Mouse (Mus musculus) heart, adult 8-10 months (tissue): ENCODE results near the gene Pnlip. TPM values are rescaled to one million over a fixed set of nuclear protein-coding genes. Genes with fewer than 3 reads are reported as not detected.
A peak's percentile ranks its signal among the peaks of the same experiment; 100 is the strongest.

ENCODE experiments used
- DNase-seq: peaks from one replicate; pipeline ENCODE4 v3.0.0; 2022; ENCODE audit warnings: low spot score
- total RNA-seq, 4 experiments: library from RNA; stranded (reverse); gene quantifications; 2 replicates each; pipeline ENCODE4 v1.2.4; 2022

Gene Pnlip
- total RNA-seq, result not detected

- no peak for DNase-seq
Observed at GRCm38 (mm10) chr19:58652198-58652597, at the start of gene Pnlip. Gene Pnlip, plus strand, starts transcription at chr19:58652498.

GRCm38 (mm10) chr19:58609716-58610115 is 42.6 kb upstream of the Pnlip start:
- DNase-seq, result no peak

- DNase-seq, result no peak
Observed at GRCm38 (mm10) chr19:58612745-58613144, 39.6 kb upstream of the Pnlip start.

GRCm38 (mm10) chr19:58616606-58617005 is 35.7 kb upstream of the Pnlip start:
- no peak for DNase-seq

- DNase-seq, result no peak
Observed at GRCm38 (mm10) chr19:58620661-58621060, 31.6 kb upstream of the Pnlip start.

- DNase-seq, result no peak
Observed at GRCm38 (mm10) chr19:58621646-58622045, 30.7 kb upstream of the Pnlip start.

GRCm38 (mm10) chr19:58624799-58625198 is 27.5 kb upstream of the Pnlip start:
- no peak for DNase-seq

- DNase-seq, result no peak
Observed at GRCm38 (mm10) chr19:58625254-58625947, 26.9 kb upstream of the Pnlip start.

GRCm38 (mm10) chr19:58627406-58628337 is 24.6 kb upstream of the Pnlip start:
- peak; percentile 11 for DNase-seq

GRCm38 (mm10) chr19:58629351-58629773 is 22.9 kb upstream of the Pnlip start:
- DNase-seq, result no peak

GRCm38 (mm10) chr19:58650036-58650435 is 2.3 kb upstream of the Pnlip start:
- no peak for DNase-seq

GRCm38 (mm10) chr19:58662098-58662497 is 9.8 kb downstream of the Pnlip start:
- no peak for DNase-seq

- DNase-seq, result no peak
Observed at GRCm38 (mm10) chr19:58663317-58663716, 11.0 kb downstream of the Pnlip start.

- DNase-seq, result no peak
Observed at GRCm38 (mm10) chr19:58664901-58665300, 12.6 kb downstream of the Pnlip start.

- DNase-seq, result no peak
Observed at GRCm38 (mm10) chr19:58674644-58675043, 22.3 kb downstream of the Pnlip start.

GRCm38 (mm10) chr19:58677117-58677516 is 24.8 kb downstream of the Pnlip start:
- DNase-seq, result no peak

- no peak for DNase-seq
Observed at GRCm38 (mm10) chr19:58688933-58689332, 36.6 kb downstream of the Pnlip start.

- DNase-seq, result no peak
Observed at GRCm38 (mm10) chr19:58695314-58695713, 43.0 kb downstream of the Pnlip start.

GRCm38 (mm10) chr19:58696235-58696634 is 43.9 kb downstream of the Pnlip start:
- DNase-seq, result no peak

GRCm38 (mm10) chr19:58704556-58704955 is 52.3 kb downstream of the Pnlip start:
- no peak for DNase-seq

GRCm38 (mm10) chr19:58708611-58709010 is 56.3 kb downstream of the Pnlip start:
- DNase-seq, result peak; percentile 22

GRCm38 (mm10) chr19:58717925-58718324 is 65.6 kb downstream of the Pnlip start:
- no peak for DNase-seq

GRCm38 (mm10) chr19:58720439-58720838 is 68.1 kb downstream of the Pnlip start:
- no peak for DNase-seq
